Mouse (Mus musculus): ENCODE results near the gene Aebp2. TPM values are rescaled to one million over a fixed set of nuclear protein-coding genes. Genes with fewer than 3 reads are reported as not detected.

The Aebp2 gene
- polyA plus RNA-seq, 1 experiment = 0.51 TPM

GRCm38 (mm10) chr6:140701259-140701658 is 78.8 kb downstream of the Aebp2 start:
- Histone ChIP-seq H3K36me3 (ENCODE audit: control insufficient read depth) (no peaks in the 10 kb centered on the region), H3K9me3 (ENCODE audit: control insufficient read depth, low read length) (peaks cover 18% of the 10 kb centered on the region), H3K4me3 (replicated peaks) (no peak overlapping the region), H3K4me1 (ENCODE audit: control insufficient read depth) (no peaks in the 10 kb centered on the region), H3K27me3 (ENCODE audit: control insufficient read depth) (no peaks in the 10 kb centered on the region)
- TF ChIP-seq TAL1 (IDR thresholded peaks at IDR 0.05; ENCODE audit: low read length) = no peak
- no peak for TF ChIP-seq GATA1 (IDR thresholded peaks at IDR 0.05; ENCODE audit: low read length)

GRCm38 (mm10) chr6:140705132-140705531 is 82.7 kb downstream of the Aebp2 start:
- Histone ChIP-seq H3K36me3 (ENCODE audit: control insufficient read depth) (no peaks in the 10 kb centered on the region), H3K4me3 (replicated peaks) (no peak overlapping the region), H3K9me3 (ENCODE audit: control insufficient read depth, low read length) (peaks cover 14% of the 10 kb centered on the region), H3K27me3 (ENCODE audit: control insufficient read depth) (no peaks in the 10 kb centered on the region), H3K4me1 (ENCODE audit: control insufficient read depth) (no peaks in the 10 kb centered on the region)
- TF ChIP-seq GATA1 (IDR thresholded peaks at IDR 0.05; ENCODE audit: low read length) = no peak
- TF ChIP-seq TAL1 (IDR thresholded peaks at IDR 0.05; ENCODE audit: low read length) = no peak

GRCm38 (mm10) chr6:140706056-140706455 is 83.6 kb downstream of the Aebp2 start:
- Histone ChIP-seq H3K36me3 (ENCODE audit: control insufficient read depth) (no peaks in the 10 kb centered on the region), H3K27me3 (ENCODE audit: control insufficient read depth) (no peaks in the 10 kb centered on the region), H3K4me1 (ENCODE audit: control insufficient read depth) (no peaks in the 10 kb centered on the region), H3K4me3 (replicated peaks) (no peak overlapping the region), H3K9me3 (ENCODE audit: control insufficient read depth, low read length) (peaks cover 8% of the 10 kb centered on the region)
- TF ChIP-seq TAL1 (IDR thresholded peaks at IDR 0.05; ENCODE audit: low read length) = no peak
- no peak for TF ChIP-seq GATA1 (IDR thresholded peaks at IDR 0.05; ENCODE audit: low read length)

GRCm38 (mm10) chr6:140708059-140708458 is 85.6 kb downstream of the Aebp2 start:
- Histone ChIP-seq H3K27me3 (ENCODE audit: control insufficient read depth) (no peaks in the 10 kb centered on the region), H3K4me3 (replicated peaks) (no peak overlapping the region)
- TF ChIP-seq GATA1 (IDR thresholded peaks at IDR 0.05; ENCODE audit: low read length) = no peak
- TF ChIP-seq TAL1 (IDR thresholded peaks at IDR 0.05; ENCODE audit: low read length) = no peak

GRCm38 (mm10) chr6:140709415-140710107 is 87.1 kb downstream of the Aebp2 start:
- Histone ChIP-seq H3K9me3 (ENCODE audit: control insufficient read depth, low read length) (peaks cover 3% of the 10 kb centered on the region), H3K4me3 (replicated peaks) (no peak overlapping the region), H3K4me1 (ENCODE audit: control insufficient read depth) (no peaks in the 10 kb centered on the region), H3K27me3 (ENCODE audit: control insufficient read depth) (no peaks in the 10 kb centered on the region), H3K36me3 (ENCODE audit: control insufficient read depth) (no peaks in the 10 kb centered on the region)
- no peak for TF ChIP-seq TAL1 (IDR thresholded peaks at IDR 0.05; ENCODE audit: low read length)
- TF ChIP-seq GATA1 (IDR thresholded peaks at IDR 0.05; ENCODE audit: low read length) = no peak

More at GRCm38 (mm10) chr6:140708059-140708458, 85.6 kb downstream of the Aebp2 start:
- H3K36me3 ChIP-seq (ENCODE audit: control insufficient read depth) = no peaks in the 10 kb centered on the region
- H3K9me3 ChIP-seq (ENCODE audit: control insufficient read depth, low read length) = peaks cover 3% of the 10 kb centered on the region
- H3K4me1 ChIP-seq (ENCODE audit: control insufficient read depth) = no peaks in the 10 kb centered on the region

- H3K9me3 ChIP-seq (ENCODE audit: control insufficient read depth, low read length) = no peaks in the 10 kb centered on the region
- no peaks in the 10 kb centered on the region for H3K27me3 ChIP-seq (ENCODE audit: control insufficient read depth)
- TF ChIP-seq GATA1 (IDR thresholded peaks at IDR 0.05; ENCODE audit: low read length) = no peak
- no peak for TF ChIP-seq TAL1 (IDR thresholded peaks at IDR 0.05; ENCODE audit: low read length)
- no peaks in the 10 kb centered on the region for H3K4me1 ChIP-seq (ENCODE audit: control insufficient read depth)
- H3K4me3 ChIP-seq (replicated peaks) = no peak overlapping the region
- H3K36me3 ChIP-seq (ENCODE audit: control insufficient read depth) = no peaks in the 10 kb centered on the region
These were observed 90.3 kb downstream of the Aebp2 start for GRCm38 (mm10) chr6:140712754-140713153.

GRCm38 (mm10) chr6:140714905-140715365 is 92.5 kb downstream of the Aebp2 start:
- Histone ChIP-seq H3K9me3 (ENCODE audit: control insufficient read depth, low read length) (no peaks in the 10 kb centered on the region), H3K4me1 (ENCODE audit: control insufficient read depth) (no peaks in the 10 kb centered on the region), H3K36me3 (ENCODE audit: control insufficient read depth) (no peaks in the 10 kb centered on the region), H3K4me3 (replicated peaks) (no peak overlapping the region), H3K27me3 (ENCODE audit: control insufficient read depth) (no peaks in the 10 kb centered on the region)
- TF ChIP-seq TAL1 (IDR thresholded peaks at IDR 0.05; ENCODE audit: low read length) (no peak), GATA1 (IDR thresholded peaks at IDR 0.05; ENCODE audit: low read length) (no peak)

- Histone ChIP-seq H3K4me1 (ENCODE audit: control insufficient read depth) (no peaks in the 10 kb centered on the region), H3K27me3 (ENCODE audit: control insufficient read depth) (no peaks in the 10 kb centered on the region), H3K36me3 (ENCODE audit: control insufficient read depth) (no peaks in the 10 kb centered on the region), H3K9me3 (ENCODE audit: control insufficient read depth, low read length) (no peaks in the 10 kb centered on the region), H3K4me3 (replicated peaks) (no peak overlapping the region)
- TF ChIP-seq TAL1 (IDR thresholded peaks at IDR 0.05; ENCODE audit: low read length) = no peak
- TF ChIP-seq GATA1 (IDR thresholded peaks at IDR 0.05; ENCODE audit: low read length) = no peak
These were observed 99.6 kb downstream of the Aebp2 start for GRCm38 (mm10) chr6:140722058-140722457.

Other genes starting within 250 kb of the Aebp2 start
- gene Plekha5, start 198.6 kb upstream of the Aebp2 start, polyA plus RNA-seq (2012) = 0.01 TPM in 1 of 2 replicates, not detected in the other
- not detected in 2 replicates for gene Gm11077, start 106.6 kb downstream of the Aebp2 start, polyA plus RNA-seq (2012)